Mouse (Mus musculus) liver, embryonic 14.5 days (tissue): ENCODE results near the gene Fen1.

ENCODE experiments used
- CTCF ChIP-seq: IDR thresholded peaks from 2 replicates; pipeline ENCODE4 v1.5.1; 2016; ENCODE audit warnings: antibody characterized with exemption, low read depth, control low read depth
- EP300 ChIP-seq: IDR thresholded peaks from 2 replicates; pipeline ENCODE4 v1.6.1; 2016; ENCODE audit warnings: antibody characterized with exemption, low read depth

DNA sequence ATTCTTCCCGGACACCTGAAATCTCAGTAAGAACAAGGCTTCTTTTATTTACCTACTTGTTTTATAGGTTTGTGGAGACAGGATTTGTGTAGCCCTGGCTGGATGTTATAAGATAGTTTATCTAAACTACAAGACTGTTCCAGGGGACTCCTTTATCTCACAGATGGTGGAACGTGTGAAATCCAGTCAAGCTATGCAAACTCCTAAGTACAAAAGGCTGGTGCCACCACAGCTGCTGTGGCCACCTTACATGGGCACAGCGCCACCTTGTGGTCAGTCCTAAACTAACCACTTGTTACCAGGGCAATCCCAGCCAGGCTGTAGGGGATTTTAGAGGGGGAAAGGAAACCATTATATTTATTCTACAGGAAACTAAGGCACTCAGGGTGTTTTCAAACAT lies 5.2 kb downstream of the Fen1 start:
- peak; percentile 96 for TF ChIP-seq CTCF
- TF ChIP-seq EP300, result peak; percentile 62; the same call in 1 of the 2 replicates
